Mouse (Mus musculus) hindbrain, embryonic 15.5 days (tissue): ENCODE measurements around the gene Acadsb. TPM values are rescaled to one million over a fixed set of nuclear protein-coding genes. Genes with fewer than 3 reads are reported as not detected.

Experiments
- ATAC-seq: fragments of 200-750 bp; cut with Nextera tagmentation; 2 replicates; pipeline ENCODE4 v1.8.0; 2017; ENCODE audit warnings: low read depth, moderate number of reproducible peaks, moderate TSS enrichment; ENCODE audit not compliant: low FRiP score
- H3K27ac ChIP-seq: fragments of 300-500 bp; sonication (generic); replicated peaks from 2 replicates; pipeline ENCODE4 v1.5.1; 2015; ENCODE audit warnings: mild to moderate bottlenecking, inconsistent platforms
- H3K27me3 ChIP-seq: fragments of 300-500 bp; sonication (generic); 2 replicates; pipeline ENCODE4 v1.6.1; 2015; ENCODE audit warnings: control low read depth, inconsistent platforms
- H3K36me3 ChIP-seq: fragments of 300-500 bp; sonication (generic); 2 replicates; pipeline ENCODE4 v1.6.1; 2015; ENCODE audit warnings: control low read depth, inconsistent platforms
- H3K4me1 ChIP-seq: fragments of 300-500 bp; sonication (generic); replicated peaks from 2 replicates; pipeline ENCODE4 v1.6.1; 2015; ENCODE audit warnings: control low read depth, inconsistent platforms
- H3K4me2 ChIP-seq: fragments of 300-500 bp; sonication (generic); 2 replicates; pipeline ENCODE4 v1.6.1; 2015; ENCODE audit warnings: moderate library complexity, mild to moderate bottlenecking, inconsistent platforms
- H3K4me3 ChIP-seq: fragments of 300-500 bp; sonication (generic); 2 replicates; pipeline ENCODE4 v1.5.1; 2015; ENCODE audit warnings: mild to moderate bottlenecking, inconsistent platforms
- H3K9ac ChIP-seq: fragments of 300-500 bp; sonication (generic); 2 replicates; pipeline ENCODE4 v1.6.1; 2015; ENCODE audit warnings: inconsistent platforms
- H3K9me3 ChIP-seq: fragments of 300-500 bp; sonication (generic); 2 replicates; pipeline ENCODE4 v1.6.1; 2016; ENCODE audit warnings: control low read depth, inconsistent platforms
- WGBS: fragments of 180-500 bp; shearing (Covaris S2); methylation state at CpG from one replicate; pipeline ENCODE4 v1.1.7; 2015; 5-methylcytosine and 5-hydroxymethylcytosine counted together
- polyA plus RNA-seq: library from polyadenylated mRNA; unstranded; fragments of >200 nt; fragmentation: Nextera tagmentation; extraction: Ambion mirVana; gene quantifications from 2 replicates; pipeline ENCODE4 v1.2.1, GENCODE M21; 2015

Gene Acadsb
- polyA plus RNA-seq, 1 experiment from 2014 or later, result 90.0 TPM

DNA sequence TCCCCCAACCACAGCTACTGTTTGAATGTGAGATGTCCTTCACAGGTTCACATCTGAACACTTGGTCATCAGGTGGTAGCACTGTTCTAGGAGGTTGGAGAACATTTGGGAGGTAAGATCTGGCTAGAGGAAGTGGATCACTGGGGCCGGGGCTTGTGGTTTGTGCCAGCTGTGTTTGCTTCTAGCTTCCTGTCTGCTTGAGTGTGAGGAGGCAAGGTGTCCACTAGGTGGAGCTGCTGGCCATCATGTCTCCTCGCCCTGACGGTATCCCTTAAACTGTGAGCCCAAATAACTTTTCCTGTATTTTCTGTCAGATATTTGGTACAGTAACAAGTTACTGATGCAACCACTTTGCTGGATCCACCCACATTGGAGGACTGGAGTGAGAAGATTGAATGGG lies 59.1 kb downstream of the Acadsb start:
- Histone ChIP-seq H3K27me3 (no peaks in the 10 kb centered on the region), H3K27ac (no peak overlapping the region), H3K4me2 (no peak overlapping the region), H3K4me3 (no peak overlapping the region), H3K9ac (no peak overlapping the region), H3K4me1 (peaks cover 7% of the 10 kb centered on the region; the same call in 1 of the 2 replicates), H3K36me3 (no peaks in the 10 kb centered on the region), H3K9me3 (no peaks in the 10 kb centered on the region)
- 78% methylated on average over 3 of the region's 3 CpGs for WGBS
- ATAC-seq, result no peak

DNA sequence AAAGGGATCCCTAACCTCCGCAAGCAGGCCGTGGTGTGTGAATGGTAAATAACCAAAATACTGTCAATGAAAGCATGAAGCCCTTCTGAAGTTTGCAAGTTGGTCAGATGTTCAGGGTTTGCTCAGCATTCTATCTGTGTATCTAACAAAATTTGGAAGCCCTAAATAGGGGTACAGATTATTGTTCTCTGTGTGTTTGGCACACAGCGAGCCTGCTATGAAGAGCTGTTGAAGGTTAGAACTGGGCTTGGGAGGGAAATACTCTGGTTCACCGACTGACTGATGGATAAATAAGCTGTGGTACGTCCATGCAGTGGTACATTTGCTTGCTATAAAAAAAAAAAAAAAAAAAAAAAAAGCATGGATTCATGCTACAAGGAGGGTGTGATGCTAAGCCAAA lies 61.1 kb downstream of the Acadsb start:
- WGBS, result 89% methylated on average over 5 of the region's 5 CpGs
- no peak for ATAC-seq

DNA sequence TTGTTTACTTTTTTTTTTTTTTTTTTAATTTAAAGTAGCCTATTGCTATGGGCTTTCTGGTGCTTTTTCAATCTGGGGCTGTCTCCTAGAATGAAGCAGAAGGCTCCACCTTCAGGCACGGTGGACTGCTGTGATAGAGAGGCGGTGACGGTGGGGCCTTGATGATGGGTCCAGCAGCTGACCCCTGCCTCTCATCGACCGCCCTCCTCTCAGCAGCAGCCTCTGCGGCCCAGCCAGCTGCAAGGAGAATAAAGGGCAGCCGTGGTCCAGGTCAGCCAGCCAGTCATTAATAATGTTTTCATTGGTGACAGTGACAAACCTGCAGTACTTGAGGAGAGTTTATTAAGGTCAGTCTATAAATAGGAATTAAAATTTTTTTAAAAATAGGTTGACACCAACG lies 66.7 kb downstream of the Acadsb start:
- no peaks in the 10 kb centered on the region for H3K4me1 ChIP-seq
- no peak overlapping the region for H3K27ac ChIP-seq
- ATAC-seq, result no peak
- no peaks in the 10 kb centered on the region for H3K36me3 ChIP-seq
- no peaks in the 10 kb centered on the region for H3K9me3 ChIP-seq
- H3K9ac ChIP-seq, result no peak overlapping the region
- 0 out of 2 replicates have a peak, but pooled peaks cover 2% of the 10 kb centered on the region for H3K27me3 ChIP-seq
- no peak overlapping the region for H3K4me2 ChIP-seq
- WGBS, result 13% methylated on average over 8 of the region's 8 CpGs
- no peak overlapping the region for H3K4me3 ChIP-seq

More for the DNA sequence above, 61.1 kb downstream of the Acadsb start:
- H3K27me3 ChIP-seq, result no peaks in the 10 kb centered on the region
- H3K27ac ChIP-seq, result no peak overlapping the region
- no peak overlapping the region for H3K9ac ChIP-seq
- no peak overlapping the region for H3K4me2 ChIP-seq
- H3K4me3 ChIP-seq, result no peak overlapping the region
- no peaks in the 10 kb centered on the region for H3K36me3 ChIP-seq
- H3K9me3 ChIP-seq, result no peaks in the 10 kb centered on the region
- no peaks in the 10 kb centered on the region for H3K4me1 ChIP-seq

DNA sequence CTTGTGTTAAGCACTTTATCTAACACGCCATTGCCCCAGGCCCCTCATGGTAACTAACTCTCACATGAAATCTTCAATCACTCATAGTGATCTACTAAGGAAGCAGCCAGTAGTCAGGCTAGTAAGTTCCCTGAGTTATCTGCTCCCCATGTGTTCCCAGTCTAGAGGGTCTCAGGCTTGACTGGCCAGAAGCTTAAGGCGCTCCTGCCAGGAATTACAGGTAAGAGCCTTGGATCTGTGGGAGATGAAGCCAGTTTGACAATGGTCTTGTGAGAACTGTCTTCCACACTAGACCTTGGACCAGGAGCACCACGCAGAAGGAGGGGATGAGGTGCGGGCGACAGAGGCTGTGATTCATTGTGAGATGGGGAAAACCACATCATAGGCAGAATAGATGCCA lies 68.0 kb downstream of the Acadsb start:
- Histone ChIP-seq H3K4me1 (no peaks in the 10 kb centered on the region), H3K27ac (no peak overlapping the region), H3K27me3 (0 out of 2 replicates have a peak, but pooled peaks cover 2% of the 10 kb centered on the region), H3K4me2 (no peak overlapping the region), H3K4me3 (no peak overlapping the region), H3K9me3 (no peaks in the 10 kb centered on the region), H3K9ac (no peak overlapping the region), H3K36me3 (no peaks in the 10 kb centered on the region)
- ATAC-seq, result no peak
- 93% methylated on average over 5 of the region's 5 CpGs for WGBS

Other genes with a start within 250 kb of the Acadsb start
- gene 5430419D17Rik, start 236.2 kb upstream of the Acadsb start, polyA plus RNA-seq, result 0.05 TPM in 1 of 2 replicates, not detected in the other
- gene Cuzd1, start 88.3 kb upstream of the Acadsb start, polyA plus RNA-seq, result not detected in 2 replicates
- gene Fam24b, start 81.1 kb upstream of the Acadsb start, polyA plus RNA-seq, result not detected in 2 replicates
- not detected in 2 replicates for gene Fam24a, start 76.7 kb upstream of the Acadsb start, polyA plus RNA-seq
- 29.3 and 30.2 TPM in 2 replicates for gene 2310057M21Rik, start 47.8 kb upstream of the Acadsb start, polyA plus RNA-seq
- gene Pstk, start 39.5 kb upstream of the Acadsb start, polyA plus RNA-seq, result 49.0 and 51.4 TPM in 2 replicates
- gene Ikzf5, start 80 bp upstream of the Acadsb start, polyA plus RNA-seq, result 10.4 and 13.4 TPM in 2 replicates
- gene Hmx3, start 132.3 kb downstream of the Acadsb start, polyA plus RNA-seq, result 0.60 and 0.93 TPM in 2 replicates
- gene Hmx2, start 138.2 kb downstream of the Acadsb start, polyA plus RNA-seq, result 1.3 and 1.4 TPM in 2 replicates
- 158 and 164 TPM in 2 replicates for gene Bub3, start 149.6 kb downstream of the Acadsb start, polyA plus RNA-seq